16 mouse cellular contexts compared by ENCODE assay signal in genomic region chr4:118326476-118326875, GRCm38 (mm10). TPM values are rescaled to one million over a fixed set of nuclear protein-coding genes. Genes with fewer than 3 reads are reported as not detected.
DNase-seq lines count a peak whose midpoint lies in the region; ATAC-seq and TF ChIP-seq lines count a peak whose summit lies in the region.
"Had no signal": no experiment of that assay in that cellular context is flagged by ENCODE, and none has a peak within 500 bp of the region (broad histone marks: within the 10 kb centered on the region; RNA-seq: fewer than 3 reads in every experiment).

No protein-coding gene starts in this region.

- H3K4me3 ChIP-seq in C2C12 (ENCODE audit: insufficient read depth, poor library complexity, severe bottlenecking), result no peak overlapping the region
- no peak overlapping the region for H3K4me3 ChIP-seq in intestine, embryonic 16.5 days (ENCODE audit: low read length)
- no peak overlapping the region for H3K4me3 ChIP-seq in layer of hippocampus, adult 2 months
- H3K4me3 ChIP-seq: forebrain, embryonic 15.5 days; heart, adult 2 months had no signal

- 0 out of 2 replicates have a peak, but pooled peaks cover 2% of the 10 kb centered on the region for H3K4me1 ChIP-seq in intestine, embryonic 16.5 days (ENCODE audit: control insufficient read depth, insufficient read depth, low read length)
- H3K4me1 ChIP-seq: forebrain, embryonic 15.5 days had no signal

- ATAC-seq in intestine, embryonic 16.5 days, result peak; percentile 90
- ATAC-seq: forebrain, embryonic 15.5 days had no signal

- peaks cover 10% of the 10 kb centered on the region for H3K27me3 ChIP-seq in C2C12 (ENCODE audit: control insufficient read depth, insufficient read depth, insufficient read length)
- no peaks in the 10 kb centered on the region for H3K27me3 ChIP-seq in intestine, embryonic 16.5 days (replicated peaks; ENCODE audit: control insufficient read depth, insufficient read depth, low read length)
- H3K27me3 ChIP-seq: forebrain, embryonic 15.5 days had no signal

- no peak overlapping the region for H3ac ChIP-seq in C2C12 (ENCODE audit: control insufficient read depth, insufficient read length, low read depth)

- H3K9ac ChIP-seq in intestine, embryonic 16.5 days (ENCODE audit: low read depth, low read length), result no peak overlapping the region
- H3K9ac ChIP-seq: forebrain, embryonic 15.5 days had no signal

- peak; percentile 55 for DNase-seq in 3134 (ENCODE audit: extremely low read depth, insufficient read length, low spot score)
- DNase-seq in kidney, postnatal 25 days, result peak; percentile 68 to 73
- no peak for DNase-seq in adrenal gland, postnatal 25 days
- DNase-seq in layer of hippocampus, adult 2 months (ENCODE audit: low spot score in 2 of 2), result no peak
- no peak for DNase-seq in cerebellum, adult 9-11 months
- no peak for DNase-seq in gastrocnemius, adult 18-20 months (ENCODE audit: low spot score)
- DNase-seq: heart, adult 2 months; heart, postnatal 36 days; layer of hippocampus, adult 9-11 months; thymus, postnatal 25 days had no signal

- no peaks in the 10 kb centered on the region for H3K79me2 ChIP-seq in C2C12 (ENCODE audit: control insufficient read depth, insufficient read depth)

- H3K27ac ChIP-seq in intestine, embryonic 16.5 days (ENCODE audit: low read length), result no peak overlapping the region
- no peak overlapping the region for H3K27ac ChIP-seq in layer of hippocampus, adult 2 months
- H3K27ac ChIP-seq: forebrain, embryonic 15.5 days; heart, adult 2 months; macrophage had no signal

- H3K36me3 ChIP-seq in C2C12 (ENCODE audit: control insufficient read depth, insufficient read depth), result no peaks in the 10 kb centered on the region
- H3K36me3 ChIP-seq in intestine, embryonic 16.5 days (ENCODE audit: control insufficient read depth, insufficient read depth, low read length), result no peaks in the 10 kb centered on the region
- H3K36me3 ChIP-seq: forebrain, embryonic 15.5 days; G1E had no signal

- TF ChIP-seq CTCF in C2C12 (IDR thresholded peaks at IDR 0.05; ENCODE audit: control insufficient read depth, insufficient read depth, insufficient read length), result no peak
- TF ChIP-seq CTCF in layer of hippocampus, adult 2 months (conservative IDR thresholded peaks at IDR 0.05), result no peak

- H3K79me3 ChIP-seq in C2C12 (ENCODE audit: low read depth), result no peaks in the 10 kb centered on the region

- H3K9me3 ChIP-seq in intestine, embryonic 16.5 days (ENCODE audit: control insufficient read depth, low read length), result no peaks in the 10 kb centered on the region
- H3K9me3 ChIP-seq: forebrain, embryonic 15.5 days; G1E had no signal

- no peak overlapping the region for H3K4me2 ChIP-seq in intestine, embryonic 16.5 days (ENCODE audit: low read depth, low read length)
- H3K4me2 ChIP-seq: forebrain, embryonic 15.5 days; liver, embryonic 11.5 days had no signal

- 38% methylated on average over 7 of the region's 7 CpGs for WGBS in intestine, embryonic 16.5 days

TF ChIP-seq in C2C12, 6 proteins besides CTCF, POLR2A, EP300 and RAD21:
- peak; percentile 99 for TF ChIP-seq USF1 (IDR thresholded peaks at IDR 0.05; ENCODE audit: low read depth)
- no peak for TF ChIP-seq MYOG (IDR thresholded peaks at IDR 0.05; ENCODE audit: control insufficient read depth, extremely low read depth, insufficient read length)
- no peak for TF ChIP-seq MAX (IDR thresholded peaks at IDR 0.05)
- peak; percentile 19 for TF ChIP-seq MYOD1 (IDR thresholded peaks at IDR 0.05; ENCODE audit: control insufficient read depth, insufficient read length, low read depth)

RNA-seq across cellular contexts. Expression of gene Ptprf, which starts 35.3 kb away (rescaled TPM):
- 1.6 TPM for polyA plus RNA-seq in C2C12 (2012; fragmentation: generic; extraction: Trizol)
- polyA plus RNA-seq in intestine, embryonic 16.5 days (2015; fragmentation: Nextera tagmentation; extraction: Ambion mirVana), result 45.8 and 54.8 TPM in 2 replicates
- total RNA-seq in adrenal gland, postnatal 25 days (2021), result 55.0 and 60.3 TPM in 2 replicates
- 10 to 100 TPM; 69.8 to 73.0 TPM for total RNA-seq in layer of hippocampus, adult 2 months (2021)
- 1 to 10 TPM; 2.0 to 2.2 TPM for total RNA-seq in gastrocnemius, adult 18-20 months (2021)
- polyA plus RNA-seq: G1E had no signal

Comparison
In these comparisons a context has a peak if more than half of its experiments do, and no peak if none do; other contexts are left out.
1. DNase-seq: peak in 3134 (single experiment) and kidney, postnatal 25 days (2 of 2); none in adrenal gland, postnatal 25 days (single experiment), layer of hippocampus, adult 2 months (0 of 2), cerebellum, adult 9-11 months (single experiment) and gastrocnemius, adult 18-20 months (single experiment).
2. RNA of gene Ptprf, which starts 35.3 kb away (total RNA-seq): 69.8 to 73.0 TPM in layer of hippocampus, adult 2 months and 55.0 to 60.3 TPM in adrenal gland, postnatal 25 days; 2.0 to 2.2 TPM in gastrocnemius, adult 18-20 months; every median in the first group is over 10 times any median in the second.